Mouse (Mus musculus): ENCODE results near the gene Dcpp2. TPM values are rescaled to one million over a fixed set of nuclear protein-coding genes. Genes with fewer than 3 reads are reported as not detected.
A peak's percentile ranks its signal among the peaks of the same experiment; 100 is the strongest.

The Dcpp2 gene
- polyA plus RNA-seq, 1 experiment from 2014 or later = not detected

GRCm38 (mm10) chr17:23850028-23850427, 30.7 kb upstream of the Dcpp2 start:
- Histone ChIP-seq H3K9ac (ENCODE audit: low read length) (no peak overlapping the region), H3K27me3 (ENCODE audit: control insufficient read depth, insufficient read depth, low read length) (no peaks in the 10 kb centered on the region), H3K4me3 (ENCODE audit: low read depth, low read length) (no peak overlapping the region), H3K9me3 (ENCODE audit: control insufficient read depth, low read length) (no peaks in the 10 kb centered on the region), H3K36me3 (ENCODE audit: control insufficient read depth, insufficient read depth, low read length) (no peaks in the 10 kb centered on the region), H3K27ac (replicated peaks) (no peak overlapping the region), H3K4me1 (replicated peaks; ENCODE audit: control insufficient read depth, insufficient read depth) (no peaks in the 10 kb centered on the region), H3K4me2 (replicated peaks; ENCODE audit: low read depth) (no peak overlapping the region)
- DNase-seq (ENCODE audit: low spot score) (no peak), ATAC-seq (ENCODE audit: low FRiP score, low TSS enrichment) (no peak)
- TF ChIP-seq EP300 (optimal IDR thresholded peaks at IDR 0.05) (no peak), CTCF (IDR thresholded peaks at IDR 0.05; ENCODE audit: low read depth) (peak; percentile 53)
- WGBS = 62% methylated on average over 2 of the region's 2 CpGs

- H3K4me2 ChIP-seq (replicated peaks; ENCODE audit: low read depth) = no peak overlapping the region
- H3K36me3 ChIP-seq (ENCODE audit: control insufficient read depth, insufficient read depth, low read length) = no peaks in the 10 kb centered on the region
- H3K27ac ChIP-seq (replicated peaks) = no peak overlapping the region
- WGBS = 50% methylated on average over 18 of the region's 19 CpGs
- H3K4me3 ChIP-seq (ENCODE audit: low read depth, low read length) = no peak overlapping the region
- H3K9ac ChIP-seq (ENCODE audit: low read length) = no peak overlapping the region
- peak; percentile 81 for DNase-seq (ENCODE audit: low spot score)
- peak; percentile 85 for TF ChIP-seq CTCF (IDR thresholded peaks at IDR 0.05; ENCODE audit: low read depth)
- no peak for TF ChIP-seq EP300 (optimal IDR thresholded peaks at IDR 0.05)
- H3K9me3 ChIP-seq (ENCODE audit: control insufficient read depth, low read length) = no peaks in the 10 kb centered on the region
- H3K27me3 ChIP-seq (ENCODE audit: control insufficient read depth, insufficient read depth, low read length) = no peaks in the 10 kb centered on the region
- no peaks in the 10 kb centered on the region for H3K4me1 ChIP-seq (replicated peaks; ENCODE audit: control insufficient read depth, insufficient read depth)
- ATAC-seq (ENCODE audit: low FRiP score, low TSS enrichment) = peak; percentile 54
These were observed 29.6 kb upstream of the Dcpp2 start for GRCm38 (mm10) chr17:23850853-23851749.

- TF ChIP-seq CTCF (IDR thresholded peaks at IDR 0.05; ENCODE audit: low read depth) (peak; percentile 80), EP300 (optimal IDR thresholded peaks at IDR 0.05) (no peak)
- Histone ChIP-seq H3K4me1 (replicated peaks; ENCODE audit: control insufficient read depth, insufficient read depth) (no peaks in the 10 kb centered on the region), H3K4me3 (ENCODE audit: low read depth, low read length) (no peak overlapping the region), H3K27me3 (ENCODE audit: control insufficient read depth, insufficient read depth, low read length) (no peaks in the 10 kb centered on the region), H3K9me3 (ENCODE audit: control insufficient read depth, low read length) (no peaks in the 10 kb centered on the region), H3K36me3 (ENCODE audit: control insufficient read depth, insufficient read depth, low read length) (no peaks in the 10 kb centered on the region), H3K9ac (ENCODE audit: low read length) (no peak overlapping the region), H3K4me2 (replicated peaks; ENCODE audit: low read depth) (no peak overlapping the region), H3K27ac (replicated peaks) (no peak overlapping the region)
- DNase-seq (ENCODE audit: low spot score) (peak; percentile 70), ATAC-seq (ENCODE audit: low FRiP score, low TSS enrichment) (peak; percentile 47; the same call in 1 of the 2 replicates)
- 37% methylated on average over 5 of the region's 5 CpGs for WGBS
These were observed 27.4 kb upstream of the Dcpp2 start for GRCm38 (mm10) chr17:23853292-23853691.

GRCm38 (mm10) chr17:23854229-23854765, 26.4 kb upstream of the Dcpp2 start:
- Histone ChIP-seq H3K4me2 (replicated peaks; ENCODE audit: low read depth) (no peak overlapping the region), H3K4me3 (ENCODE audit: low read depth, low read length) (no peak overlapping the region), H3K36me3 (ENCODE audit: control insufficient read depth, insufficient read depth, low read length) (no peaks in the 10 kb centered on the region), H3K4me1 (replicated peaks; ENCODE audit: control insufficient read depth, insufficient read depth) (no peaks in the 10 kb centered on the region), H3K27me3 (ENCODE audit: control insufficient read depth, insufficient read depth, low read length) (no peaks in the 10 kb centered on the region), H3K9me3 (ENCODE audit: control insufficient read depth, low read length) (no peaks in the 10 kb centered on the region), H3K27ac (replicated peaks) (no peak overlapping the region), H3K9ac (ENCODE audit: low read length) (no peak overlapping the region)
- 81% methylated on average over 10 of the region's 10 CpGs for WGBS
- ATAC-seq (ENCODE audit: low FRiP score, low TSS enrichment) = no peak
- TF ChIP-seq CTCF (IDR thresholded peaks at IDR 0.05; ENCODE audit: low read depth) = no peak
- no peak for TF ChIP-seq EP300 (optimal IDR thresholded peaks at IDR 0.05)
- no peak for DNase-seq (ENCODE audit: low spot score)

GRCm38 (mm10) chr17:23857193-23857592, 23.5 kb upstream of the Dcpp2 start:
- Histone ChIP-seq H3K27me3 (ENCODE audit: control insufficient read depth, insufficient read depth, low read length) (no peaks in the 10 kb centered on the region), H3K4me2 (replicated peaks; ENCODE audit: low read depth) (no peak overlapping the region), H3K36me3 (ENCODE audit: control insufficient read depth, insufficient read depth, low read length) (no peaks in the 10 kb centered on the region), H3K9ac (ENCODE audit: low read length) (no peak overlapping the region), H3K4me3 (ENCODE audit: low read depth, low read length) (no peak overlapping the region), H3K9me3 (ENCODE audit: control insufficient read depth, low read length) (no peaks in the 10 kb centered on the region), H3K4me1 (replicated peaks; ENCODE audit: control insufficient read depth, insufficient read depth) (no peaks in the 10 kb centered on the region), H3K27ac (replicated peaks) (no peak overlapping the region)
- no peak for TF ChIP-seq EP300 (optimal IDR thresholded peaks at IDR 0.05)
- no peak for TF ChIP-seq CTCF (IDR thresholded peaks at IDR 0.05; ENCODE audit: low read depth)
- ATAC-seq (ENCODE audit: low FRiP score, low TSS enrichment) (no peak), DNase-seq (ENCODE audit: low spot score) (no peak)
- 83% methylated on average over 6 of the region's 6 CpGs for WGBS

- H3K36me3 ChIP-seq (ENCODE audit: control insufficient read depth, insufficient read depth, low read length) = no peaks in the 10 kb centered on the region
- no peak overlapping the region for H3K4me3 ChIP-seq (ENCODE audit: low read depth, low read length)
- WGBS = 53% methylated on average over 2 of the region's 2 CpGs
- no peak overlapping the region for H3K27ac ChIP-seq (replicated peaks)
- H3K9me3 ChIP-seq (ENCODE audit: control insufficient read depth, low read length) = no peaks in the 10 kb centered on the region
- ATAC-seq (ENCODE audit: low FRiP score, low TSS enrichment) (0 out of 2 replicates have a peak, but pooled peaks have one; percentile 45), DNase-seq (ENCODE audit: low spot score) (no peak)
- no peaks in the 10 kb centered on the region for H3K4me1 ChIP-seq (replicated peaks; ENCODE audit: control insufficient read depth, insufficient read depth)
- no peak overlapping the region for H3K9ac ChIP-seq (ENCODE audit: low read length)
- TF ChIP-seq EP300 (optimal IDR thresholded peaks at IDR 0.05) = no peak
- no peak for TF ChIP-seq CTCF (IDR thresholded peaks at IDR 0.05; ENCODE audit: low read depth)
- no peak overlapping the region for H3K4me2 ChIP-seq (replicated peaks; ENCODE audit: low read depth)
- H3K27me3 ChIP-seq (ENCODE audit: control insufficient read depth, insufficient read depth, low read length) = no peaks in the 10 kb centered on the region
These were observed 22.8 kb upstream of the Dcpp2 start for GRCm38 (mm10) chr17:23857913-23858312.

Data from stomach, postnatal 0 days (tissue).